Mouse (Mus musculus) heart, adult 9 months (tissue): ENCODE results near the gene Sdhd.
"Not testable (repeated sequence)": the region's sequence is repeated elsewhere in the genome, so short reads cannot be mapped to it uniquely, and the experiment has no call there.

Experiments used
- DNase-seq, 2 experiments: peaks; one replicate each; pipeline ENCODE4 v3.0.0; 2022; ENCODE audit warnings: low spot score in 2 of 2

Sdhd gene

DNA sequence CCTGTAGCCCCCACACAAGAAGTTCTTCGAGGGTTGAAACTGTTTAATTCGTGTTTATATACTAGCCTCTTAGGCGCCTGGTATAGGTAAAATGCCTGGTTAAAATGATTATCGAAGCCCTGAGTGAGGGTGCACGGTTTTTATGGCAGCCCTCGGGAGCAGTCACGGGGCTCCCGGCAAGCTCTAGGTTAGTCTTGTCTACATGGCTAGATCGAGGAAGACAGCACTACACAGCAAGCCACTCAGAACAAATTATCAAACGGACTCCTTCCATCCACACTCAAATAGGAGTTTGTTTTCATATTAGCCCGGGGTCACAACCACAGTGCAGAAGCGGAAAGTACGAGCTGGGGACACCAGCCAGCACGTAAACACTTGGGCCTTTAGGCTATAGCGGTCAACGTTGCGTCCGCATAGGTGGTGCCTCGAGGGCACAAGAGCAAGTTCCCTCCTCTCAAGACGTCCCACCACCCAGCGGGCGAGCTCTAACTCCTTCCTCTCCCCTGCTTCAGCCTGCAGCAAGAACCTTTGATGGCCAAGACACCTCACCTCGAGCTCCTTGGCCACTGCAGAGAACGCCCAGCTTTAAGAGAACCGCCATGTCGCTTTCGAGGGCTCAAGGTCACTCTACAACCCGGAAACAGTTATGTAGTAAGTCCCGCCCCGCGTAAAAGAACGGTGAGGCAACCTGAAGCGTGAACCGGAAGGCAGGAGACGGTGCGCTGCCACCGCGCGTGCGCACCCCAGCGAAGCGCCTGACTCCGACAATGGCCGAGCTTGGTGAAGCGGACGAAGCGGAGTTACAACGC is at the start of gene Sdhd, which contains the start of gene Timm8b:
TSS of gene Sdhd (minus strand) at position 624 of the 809 bp plus-strand sequence.
TSS of gene Timm8b (plus strand) at position 722 of the 809 bp plus-strand sequence.
- peak; percentile 92 to 95 for DNase-seq

DNA sequence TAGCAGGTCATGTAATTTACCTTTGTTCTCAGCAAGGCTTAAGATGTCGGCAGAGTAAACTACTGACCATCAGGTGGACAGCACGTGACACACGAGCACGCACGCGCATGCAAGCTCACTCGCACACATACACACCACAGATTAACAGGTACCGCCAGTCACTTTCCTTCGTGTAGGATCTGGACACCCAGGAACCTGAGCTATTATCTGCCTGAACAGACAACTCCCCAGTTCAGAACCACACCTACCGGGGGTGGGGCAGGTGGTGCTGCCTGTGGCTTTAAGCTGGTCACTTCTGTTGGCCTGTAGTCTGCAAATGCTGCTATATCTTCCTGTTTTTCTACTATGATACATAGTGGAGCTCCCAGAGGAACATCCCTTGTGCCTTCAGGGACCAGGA is 46.9 kb upstream of the Sdhd start:
- no peak for DNase-seq

DNA sequence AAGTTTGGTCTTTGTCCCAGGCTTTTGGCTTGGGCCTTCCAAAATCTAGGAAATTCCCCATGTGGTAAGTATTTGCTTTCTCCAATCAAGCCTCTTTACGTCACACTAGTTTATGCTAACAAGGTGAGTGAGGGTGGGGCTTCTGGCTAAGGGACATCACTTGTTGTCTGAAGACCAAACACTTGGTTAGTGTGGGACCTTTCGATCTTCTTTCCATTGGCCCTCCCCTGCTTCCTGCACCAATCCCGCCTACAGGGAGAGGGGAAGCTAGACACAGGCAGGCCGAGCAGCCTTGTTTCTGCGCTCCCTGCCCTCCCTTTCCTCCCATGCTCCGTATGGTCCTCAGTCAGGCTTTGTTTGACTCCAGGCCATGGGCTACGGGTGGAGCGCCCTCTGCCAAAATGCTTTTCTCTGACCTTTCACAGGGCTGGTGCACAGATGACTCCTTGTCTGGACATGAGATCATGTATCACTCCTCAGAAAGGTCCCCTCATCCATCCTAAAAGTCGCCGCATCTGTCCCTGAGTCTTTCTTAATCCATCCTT is 43.3 kb upstream of the Sdhd start:
- no peak for DNase-seq

DNA sequence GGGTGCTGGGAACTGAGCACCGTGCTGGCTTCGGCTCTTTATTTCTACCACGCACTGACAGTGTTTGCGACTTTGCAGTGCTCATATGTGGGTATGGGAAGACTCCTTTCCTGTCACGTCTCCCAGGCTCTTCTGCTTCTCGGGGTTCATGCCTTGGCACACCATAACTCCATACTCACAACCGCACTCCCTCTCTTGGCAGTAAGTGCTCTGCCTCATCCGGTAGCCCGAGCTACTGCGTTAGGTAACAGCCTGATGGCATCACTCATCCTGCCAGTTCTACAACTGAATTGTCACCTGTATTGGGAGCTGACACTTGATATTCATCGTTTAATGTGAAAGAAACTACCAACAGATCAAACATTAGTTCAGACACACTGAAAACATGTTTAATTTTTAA is 30.7 kb upstream of the Sdhd start:
- no peak for DNase-seq

DNA sequence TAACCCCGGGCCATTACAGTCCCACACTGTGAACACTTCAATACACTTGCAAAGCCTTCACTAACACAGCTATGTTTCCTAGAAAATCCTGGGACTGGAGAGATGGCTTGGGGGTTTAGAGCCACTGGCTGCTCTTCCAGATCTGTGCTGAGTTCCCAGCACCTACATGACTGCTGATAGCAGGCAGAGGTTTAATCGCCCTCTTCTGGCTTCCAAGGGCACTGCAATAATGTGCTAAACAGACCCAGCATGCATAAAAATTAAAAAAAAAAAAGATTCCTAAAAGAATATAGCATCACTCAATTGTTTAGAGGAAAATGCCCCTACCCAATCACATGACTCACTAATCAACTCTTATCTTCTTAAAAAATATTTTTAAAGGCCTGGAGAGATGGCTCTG is 29.4 kb upstream of the Sdhd start:
- DNase-seq = no peak

DNA sequence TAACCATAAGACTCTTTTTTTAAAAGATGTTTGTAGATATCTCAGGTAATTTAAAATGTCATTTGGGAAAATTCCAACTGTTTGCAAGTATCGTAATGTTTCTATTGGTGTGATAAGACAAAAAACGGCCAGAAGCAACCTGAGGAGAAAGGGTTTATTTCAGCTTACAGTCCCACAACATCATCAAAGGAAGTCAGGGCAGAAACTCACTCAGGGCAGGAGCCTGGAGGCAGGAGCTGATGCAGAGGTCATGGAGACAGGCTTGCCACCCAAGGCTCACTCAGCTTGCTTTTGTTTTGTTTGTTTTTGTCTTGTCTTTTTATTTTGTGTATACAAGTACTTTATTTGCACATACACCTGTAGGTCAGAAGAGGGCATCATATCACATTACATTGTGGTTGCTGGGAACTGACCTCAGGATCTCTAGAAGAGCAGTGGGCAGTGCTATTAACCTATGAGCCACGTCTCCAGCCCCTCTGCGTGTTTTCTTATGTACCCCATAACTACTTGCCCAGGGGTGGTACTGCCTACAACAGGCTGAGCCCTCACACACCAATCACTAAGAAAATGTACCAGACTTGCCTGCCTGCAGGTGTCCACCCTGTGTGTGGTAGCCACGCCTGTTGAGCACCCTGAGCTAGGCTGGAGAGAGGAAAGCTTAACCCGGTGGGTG is 28.5 kb upstream of the Sdhd start:
- DNase-seq = no peak

DNA sequence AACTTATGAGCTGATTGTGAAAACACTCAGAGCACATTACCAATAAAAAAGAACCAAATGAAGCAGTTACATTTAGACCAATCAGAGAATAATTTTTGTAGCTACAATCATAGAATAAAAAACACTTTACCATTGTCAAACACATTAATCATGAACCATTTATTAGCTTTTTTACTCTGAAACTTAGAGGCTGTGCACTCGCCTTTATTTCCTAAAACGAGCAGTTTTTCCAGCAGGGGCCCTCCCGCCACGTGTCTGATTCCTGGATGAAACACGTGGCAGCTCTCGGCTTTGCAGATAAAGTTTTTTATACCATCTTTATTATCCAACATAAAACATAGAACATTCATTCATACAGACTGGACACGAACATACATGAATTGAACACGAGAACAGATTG is 27.3 kb upstream of the Sdhd start:
- DNase-seq = not testable (repeated sequence)

DNA sequence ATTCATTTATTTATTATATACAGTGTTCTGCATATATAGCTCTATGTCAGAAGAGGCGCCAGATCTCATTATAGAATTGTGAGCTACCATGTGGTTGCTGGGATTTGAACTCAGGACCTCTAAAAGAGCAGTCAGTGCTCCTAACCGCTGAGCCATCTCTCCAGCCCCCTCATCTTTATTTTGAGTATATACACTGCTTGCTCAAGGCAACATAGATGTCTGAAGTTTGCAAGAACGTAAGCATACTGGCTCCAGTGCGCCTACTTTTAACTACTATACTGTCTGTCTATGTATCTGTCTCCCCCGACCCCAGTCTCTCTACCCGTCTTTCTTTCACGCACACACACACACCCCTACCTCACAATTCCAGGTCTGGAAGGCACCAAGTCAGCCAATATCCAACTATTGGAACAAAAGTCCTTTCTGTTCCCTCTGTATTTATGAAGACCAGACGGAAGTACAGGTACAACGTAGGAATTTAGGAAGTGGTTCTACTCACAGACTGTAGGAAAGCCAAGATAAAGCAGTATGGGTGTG is 14.2 kb upstream of the Sdhd start:
- no peak for DNase-seq

DNA sequence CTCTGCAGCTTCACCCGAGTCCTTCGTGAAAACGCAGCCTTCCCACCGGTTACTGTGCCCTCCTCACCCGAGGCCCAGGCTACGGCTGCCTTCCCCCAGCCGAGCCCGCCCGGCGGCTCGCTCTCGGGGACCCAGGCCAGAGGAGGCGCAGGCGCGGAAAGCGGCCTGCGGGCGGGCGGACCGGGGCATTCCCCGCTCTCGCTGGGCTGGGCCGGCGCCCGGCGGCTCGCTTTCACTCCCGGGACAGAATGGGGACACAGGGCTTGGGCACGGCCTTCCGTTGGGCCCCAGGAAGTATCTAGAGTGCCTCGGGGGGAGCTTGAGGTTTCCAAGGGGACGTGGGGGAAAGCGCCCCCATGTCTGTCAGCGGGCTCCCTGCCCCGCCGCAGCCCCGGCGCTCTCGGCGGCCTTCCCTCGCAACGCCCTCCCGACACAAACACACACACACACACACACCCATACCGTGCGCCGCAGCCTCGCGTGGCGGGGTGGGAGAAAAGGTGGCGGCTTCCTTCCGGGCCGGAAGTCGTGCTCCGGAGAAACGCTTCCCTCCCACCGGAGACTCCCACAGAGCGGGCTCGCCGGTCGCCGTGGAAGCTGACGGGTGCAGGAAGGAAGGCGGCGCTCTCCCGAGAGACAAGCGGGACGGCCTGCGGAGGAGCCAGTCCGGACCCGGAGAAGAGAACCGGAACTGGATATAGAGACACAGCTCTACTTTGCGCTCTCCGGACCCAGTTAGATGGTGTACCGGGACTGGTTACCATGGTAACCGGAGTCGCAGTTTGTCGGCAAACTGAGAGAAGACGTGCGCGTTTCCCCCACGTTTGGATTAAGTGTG is 13.4 kb upstream of the Sdhd start, which contains the start of the genes Pih1d2 and Nkapd1:
TSS of gene Pih1d2 (plus strand) at position 556 of the 838 bp plus-strand sequence.
TSS of gene Nkapd1 (minus strand) at position 699 of the 838 bp plus-strand sequence.
- DNase-seq = peak; percentile 84 to 92

DNA sequence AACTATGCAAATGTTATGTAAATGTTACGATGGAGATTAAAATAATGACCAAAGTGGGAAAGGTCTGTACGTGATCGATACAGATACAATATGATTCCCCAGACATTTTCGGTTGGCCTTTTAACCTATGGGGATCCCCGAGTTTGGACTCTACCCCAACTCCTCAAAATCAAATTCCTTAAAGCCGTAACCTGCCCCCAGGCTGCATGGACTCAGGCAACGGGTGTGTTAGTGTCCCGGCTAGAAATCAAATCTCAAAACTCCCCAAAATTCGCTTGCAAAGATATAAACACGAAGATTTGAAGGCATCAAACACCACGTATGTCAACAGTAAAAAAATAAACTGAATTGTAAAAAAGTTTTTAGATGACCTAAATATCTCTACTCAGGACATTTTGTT is 12.5 kb upstream of the Sdhd start:
- DNase-seq = no peak

DNA sequence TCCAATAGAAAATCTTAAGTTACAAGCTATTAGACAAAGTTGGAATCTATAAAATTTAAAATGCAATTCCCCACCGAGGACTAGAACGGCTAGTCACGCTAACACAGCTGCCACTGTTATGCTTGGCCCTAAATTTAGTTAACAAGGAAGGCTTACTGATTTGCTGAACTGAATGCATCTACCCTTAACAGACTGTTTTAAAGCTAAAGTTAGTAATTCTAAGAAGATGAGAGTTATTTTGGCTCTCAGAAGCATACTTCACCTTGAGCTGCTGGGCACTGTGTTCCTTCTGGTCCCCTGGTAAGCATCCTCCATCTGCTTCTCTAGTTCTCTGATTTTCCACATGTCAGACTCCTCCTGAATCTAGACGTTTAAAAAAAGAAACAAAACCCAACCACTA is 8.5 kb upstream of the Sdhd start:
- DNase-seq = no peak

DNA sequence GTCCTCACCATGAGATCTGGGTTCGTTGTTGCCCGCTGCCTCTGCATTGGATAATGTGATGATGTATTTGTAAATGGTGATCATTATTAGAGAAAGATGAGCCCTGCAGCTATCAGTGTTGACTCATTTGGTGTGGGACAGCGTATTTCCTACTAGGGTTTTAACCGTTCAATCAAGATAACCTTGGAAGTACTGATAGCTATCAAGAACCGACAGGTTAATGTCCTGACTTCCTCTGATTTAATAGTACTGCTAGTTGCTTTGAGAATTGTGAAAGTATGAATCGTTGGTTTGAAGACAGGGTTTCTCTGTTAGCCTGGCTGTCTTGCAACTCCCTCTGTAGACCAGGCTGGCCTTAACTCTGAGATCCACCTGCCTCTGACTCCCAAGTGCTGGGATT is 726 bp upstream of the Sdhd start:
- no peak for DNase-seq

DNA sequence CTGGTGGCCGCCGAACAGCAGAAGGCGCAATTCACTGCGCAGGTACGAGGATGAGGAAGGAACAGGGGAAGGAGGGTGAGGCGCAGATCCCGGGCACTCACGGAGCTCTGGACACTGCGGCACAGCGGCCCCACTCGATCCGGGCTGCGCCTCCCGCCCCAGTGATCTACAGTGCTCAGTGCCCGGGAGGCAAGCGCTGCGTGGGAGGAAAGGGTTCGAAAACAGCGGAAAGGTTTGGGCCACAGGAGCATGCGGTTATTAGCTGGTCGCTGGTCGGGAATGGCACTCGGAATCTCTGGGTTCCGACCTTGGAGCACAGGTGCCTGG is 349 bp upstream of the Sdhd start:
- no peak for DNase-seq

DNA sequence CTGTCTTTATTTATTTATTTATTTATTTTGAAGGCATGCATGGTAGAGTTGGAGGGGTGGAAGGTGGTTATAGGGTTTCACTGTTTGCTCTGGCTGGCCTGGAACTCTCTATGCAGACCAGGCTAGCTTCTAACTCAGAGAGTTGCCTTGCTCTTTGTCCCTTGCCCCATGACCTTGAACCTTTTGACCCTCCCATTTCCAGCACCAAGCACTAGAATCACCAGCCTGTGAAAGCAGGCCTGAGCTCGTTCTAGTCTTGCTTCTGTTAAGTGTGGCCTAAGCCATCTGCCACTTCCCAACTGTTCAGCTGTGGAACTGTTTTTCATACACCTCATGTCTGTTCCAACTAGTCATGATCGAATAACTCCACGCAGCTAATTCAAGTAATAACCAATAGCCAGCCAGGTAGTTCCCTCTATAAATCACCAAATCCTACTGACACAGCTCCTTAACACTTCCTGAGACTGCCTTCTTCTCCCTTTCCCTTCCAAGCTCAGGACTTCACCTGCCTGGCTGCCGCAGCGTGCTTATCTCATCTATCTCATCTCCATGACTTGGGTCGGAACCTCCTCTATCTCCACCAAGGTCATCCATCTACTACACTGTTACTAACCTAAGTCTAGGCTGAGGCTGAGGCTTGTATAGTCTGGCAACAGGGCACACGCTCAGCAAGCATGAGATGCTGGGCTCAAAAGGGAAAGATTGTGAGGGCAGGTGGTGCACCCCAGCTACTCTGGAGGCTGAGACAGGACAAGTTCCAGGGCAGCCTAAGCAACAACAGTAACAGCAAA is 1.4 kb downstream of the Sdhd start:
- no peak for DNase-seq

DNA sequence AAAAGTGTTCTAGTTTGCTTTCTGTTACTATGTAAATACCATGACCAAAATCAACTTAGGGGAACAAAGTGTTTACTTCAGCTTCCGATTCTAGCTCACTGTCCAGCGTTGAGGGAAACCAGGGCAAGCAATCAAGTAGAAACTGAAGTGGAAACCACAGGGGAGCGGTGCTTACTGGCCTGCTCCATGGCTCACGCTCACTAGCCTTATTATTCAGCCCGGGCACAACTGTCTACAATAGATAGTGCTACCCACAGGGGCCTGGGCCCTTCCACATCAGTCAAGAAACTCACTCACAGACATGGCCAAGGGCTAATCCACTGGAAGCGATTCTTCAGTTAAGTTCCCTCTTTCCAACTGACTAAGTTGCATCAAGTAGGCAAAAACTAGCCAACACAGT is 2.1 kb downstream of the Sdhd start:
- no peak for DNase-seq

DNA sequence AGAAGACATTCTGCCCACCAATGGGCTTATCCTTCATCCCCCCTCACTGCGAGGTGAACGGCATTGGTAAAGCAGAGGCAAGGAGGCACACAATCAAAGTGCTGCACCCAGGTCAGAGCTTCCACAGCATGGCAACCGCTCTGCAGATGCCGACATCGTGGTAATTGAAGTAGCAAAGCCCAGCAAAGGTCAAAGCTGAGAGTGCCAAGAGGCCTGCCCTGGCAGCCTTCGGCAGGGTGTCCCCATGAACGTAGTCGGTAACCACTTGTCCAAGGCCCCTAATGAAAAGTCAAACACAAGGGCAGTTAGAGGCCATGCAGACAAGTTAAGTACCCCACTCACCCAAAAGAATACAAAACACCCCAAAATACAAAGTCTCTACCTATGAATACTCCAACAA is 6.6 kb downstream of the Sdhd start:
- DNase-seq = no peak

DNA sequence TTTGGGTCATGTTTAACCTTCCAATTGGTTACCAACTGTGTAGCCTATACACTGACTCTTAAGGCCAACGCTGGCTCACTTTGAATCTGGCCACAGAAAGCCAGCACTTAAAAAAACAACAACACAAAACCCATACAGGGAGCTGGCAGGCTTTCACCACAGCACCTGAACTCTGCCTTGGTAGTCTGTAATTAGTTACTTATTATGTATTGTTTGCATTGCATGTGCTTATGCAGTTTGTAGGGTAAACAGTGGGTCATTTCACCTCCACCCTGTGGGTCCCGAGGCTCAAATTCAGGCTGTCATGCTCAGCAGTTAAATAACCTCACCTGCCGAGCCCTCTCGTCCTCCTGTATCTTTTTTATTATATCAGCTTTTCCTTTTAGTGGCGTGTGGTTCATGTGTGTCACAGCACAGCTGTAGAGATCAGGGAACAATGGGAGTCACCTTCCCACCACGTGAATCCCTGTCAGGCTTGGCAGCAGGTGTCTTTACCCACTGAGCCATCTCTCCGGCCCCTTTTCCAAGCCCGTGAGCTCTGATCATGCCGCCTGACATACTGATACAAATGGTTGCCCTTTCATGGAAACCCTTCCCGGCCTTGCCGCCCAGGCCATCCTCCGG is 8.7 kb downstream of the Sdhd start:
- DNase-seq = no peak

DNA sequence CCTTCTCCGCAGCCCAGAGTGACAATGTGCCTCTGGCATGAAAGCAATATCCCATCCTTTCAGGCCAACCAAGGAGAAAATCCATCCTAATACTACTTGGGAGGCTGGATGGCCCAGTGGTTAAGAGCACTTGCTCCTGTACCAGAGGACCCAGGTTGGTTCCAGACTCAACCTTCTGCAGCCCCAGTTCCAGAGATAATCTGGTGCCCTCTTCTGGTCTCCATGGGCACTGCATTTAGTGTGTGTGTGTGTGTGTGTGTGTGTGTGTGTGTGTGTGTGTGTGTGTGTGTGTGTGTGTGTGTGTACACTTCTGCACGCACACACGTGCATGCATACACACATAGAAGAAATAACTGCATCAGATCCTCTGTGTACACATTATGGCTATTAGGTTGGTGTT is 10.1 kb downstream of the Sdhd start:
- no peak for DNase-seq

DNA sequence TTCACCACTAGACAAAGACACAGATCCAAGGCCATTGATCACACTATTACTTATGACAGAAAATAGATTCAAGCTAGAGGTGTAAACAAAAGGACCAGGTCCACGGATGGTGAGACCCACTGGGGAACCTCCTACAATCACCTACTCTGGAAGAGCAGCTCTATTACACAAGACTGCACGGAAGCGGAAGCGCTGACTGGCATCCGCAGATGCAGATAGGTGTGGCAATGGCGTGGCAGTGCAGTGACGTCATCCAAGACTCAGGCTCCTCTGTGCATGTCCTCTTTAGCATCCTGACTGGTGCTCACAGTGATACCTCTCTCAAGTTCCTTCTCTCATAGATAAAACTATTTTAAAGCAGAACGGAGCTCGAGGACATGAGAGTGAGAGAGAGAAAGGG is 10.7 kb downstream of the Sdhd start:
- no peak for DNase-seq

DNA sequence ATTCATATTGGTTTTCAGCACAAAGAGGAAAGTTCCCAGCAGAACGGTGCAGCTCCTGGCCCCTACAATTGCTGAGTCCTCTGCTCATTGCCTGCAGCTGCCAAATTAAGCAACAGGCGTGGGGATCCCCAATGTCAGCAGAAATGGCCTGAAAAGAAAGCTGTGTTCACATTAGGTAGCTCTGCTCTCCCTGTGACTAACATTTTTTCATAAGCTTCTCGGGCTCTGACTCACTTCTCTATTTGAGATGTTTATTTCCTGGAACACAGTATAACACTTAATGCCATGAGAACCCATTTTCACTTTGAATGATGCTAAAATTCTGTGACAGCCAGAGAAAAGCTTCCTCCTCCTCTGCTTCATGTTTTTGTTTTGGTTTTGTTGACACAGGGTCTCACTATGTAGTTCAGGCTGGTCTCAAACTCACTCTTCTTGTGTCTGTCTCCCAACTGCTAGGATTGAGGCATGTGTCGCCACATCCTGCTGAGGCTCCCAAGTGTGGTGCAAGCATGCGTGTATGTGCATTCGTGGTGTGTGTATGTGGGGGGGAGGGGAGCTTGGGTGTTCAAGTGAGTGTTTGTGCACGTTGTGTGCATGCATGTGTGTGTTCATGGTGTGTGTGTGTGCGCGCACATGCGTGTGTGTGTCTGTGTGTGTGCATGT is 12.6 kb downstream of the Sdhd start:
- DNase-seq = no peak
